Mouse (Mus musculus): Measurements from ENCODE around the gene Frk. TPM values are rescaled to one million over a fixed set of nuclear protein-coding genes. Genes with fewer than 3 reads are reported as not detected.
"Not testable (repeated sequence)": the region's sequence is repeated elsewhere in the genome, so short reads cannot be mapped to it uniquely, and the experiment has no call there.

The Frk gene
- polyA plus RNA-seq, 1 experiment from 2014 or later = 10.2 TPM

DNA sequence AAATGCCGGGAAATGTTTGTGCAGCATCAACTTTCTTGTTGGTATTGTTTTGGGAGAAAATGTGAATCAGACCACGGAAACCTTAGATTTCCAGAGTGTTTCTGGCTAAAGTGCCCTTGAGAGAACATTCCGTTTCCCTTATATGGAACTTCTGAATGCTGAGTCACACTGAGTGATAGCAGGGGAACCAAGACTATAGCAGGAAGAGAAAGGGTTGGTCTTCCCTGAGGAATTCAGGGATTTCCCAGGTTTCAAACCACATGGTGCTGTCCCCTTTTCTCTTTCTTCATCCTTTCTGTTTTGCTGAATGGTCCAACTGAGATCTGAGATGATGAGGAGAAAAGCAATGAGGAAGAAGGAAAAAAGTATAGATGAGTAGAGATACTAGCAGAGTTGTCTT is 135.3 kb downstream of the Frk start:
- Histone ChIP-seq H3K9me3 (no peaks in the 10 kb centered on the region), H3K4me1 (no peaks in the 10 kb centered on the region), H3K4me2 (no peak overlapping the region), H3K9ac (no peak overlapping the region), H3K27ac (no peak overlapping the region), H3K36me3 (no peaks in the 10 kb centered on the region), H3K27me3 (no peaks in the 10 kb centered on the region), H3K4me3 (no peak overlapping the region)
- 51% methylated on average over 3 of the region's 3 CpGs for WGBS
- ATAC-seq (ENCODE audit: borderline replicate concordance, extremely low read depth, low FRiP score, low TSS enrichment) = no peak

DNA sequence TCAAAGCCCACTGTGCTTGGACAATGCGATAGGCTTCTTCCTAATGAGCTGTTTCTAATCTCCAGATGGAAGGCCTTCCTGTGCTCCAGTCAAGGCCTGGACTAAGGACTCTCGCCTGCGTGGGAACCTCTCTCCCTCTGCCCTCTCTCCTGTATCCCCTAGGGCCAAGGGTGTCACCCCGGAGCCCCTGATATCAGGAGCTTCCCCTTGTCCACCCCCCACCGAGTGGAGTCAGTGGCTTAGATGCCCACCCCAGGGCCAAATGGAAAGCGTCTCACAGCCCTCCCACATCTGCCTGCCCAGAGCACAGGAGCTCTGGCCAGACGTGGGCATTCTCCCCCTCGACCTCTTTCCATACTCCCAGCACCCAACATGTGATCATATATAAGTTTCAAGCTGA is 137.3 kb downstream of the Frk start:
- WGBS = 83% methylated on average over 8 of the region's 8 CpGs
- H3K27ac ChIP-seq; H3K4me2 ChIP-seq; H3K9ac ChIP-seq; H3K36me3 ChIP-seq; ATAC-seq (ENCODE audit: borderline replicate concordance, extremely low read depth, low FRiP score, low TSS enrichment); H3K4me1 ChIP-seq; H3K9me3 ChIP-seq; H3K27me3 ChIP-seq; H3K4me3 ChIP-seq: not testable (repeated sequence)

DNA sequence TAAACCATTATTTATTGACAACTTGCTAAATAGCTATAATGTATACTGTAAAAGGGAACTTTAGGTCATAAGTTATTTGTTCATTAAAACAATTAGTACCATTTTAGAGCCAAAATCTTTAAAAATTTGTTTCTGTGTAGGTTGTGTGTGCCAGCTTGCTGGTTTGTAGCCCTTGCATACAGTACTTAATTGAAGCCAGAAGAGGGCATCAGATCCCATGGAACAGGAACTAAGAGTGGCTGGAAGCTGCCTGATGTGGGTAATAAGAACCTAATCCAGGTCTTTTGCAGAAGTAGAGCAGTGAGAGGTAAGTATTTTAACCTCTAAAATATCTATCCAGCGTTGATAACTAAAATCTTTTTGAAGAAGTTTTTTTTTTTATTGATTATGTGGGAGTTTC is 155.0 kb downstream of the Frk start:
- Histone ChIP-seq H3K27ac (no peak overlapping the region), H3K9me3 (no peaks in the 10 kb centered on the region), H3K4me3 (no peak overlapping the region), H3K4me1 (no peaks in the 10 kb centered on the region), H3K36me3 (no peaks in the 10 kb centered on the region), H3K27me3 (no peaks in the 10 kb centered on the region), H3K9ac (no peak overlapping the region), H3K4me2 (no peak overlapping the region)
- ATAC-seq (ENCODE audit: borderline replicate concordance, extremely low read depth, low FRiP score, low TSS enrichment) = no peak
- WGBS = 47% methylated on average over 1 of the region's 1 CpGs

Other genes with a start within 250 kb of the Frk start
- gene Tspyl1, start 201.2 kb upstream of the Frk start, polyA plus RNA-seq (2015; fragmentation: Nextera tagmentation; extraction: Ambion mirVana) = 67.6 and 69.8 TPM in 2 replicates
- gene Tspyl4, start 186.0 kb upstream of the Frk start, polyA plus RNA-seq (2015; fragmentation: Nextera tagmentation; extraction: Ambion mirVana) = 8.7 and 9.2 TPM in 2 replicates
- gene Col10a1, start 93.4 kb upstream of the Frk start, polyA plus RNA-seq (2015; fragmentation: Nextera tagmentation; extraction: Ambion mirVana) = 0.19 and 0.22 TPM in 2 replicates
- 10.3 and 12.2 TPM in 2 replicates for gene Nt5dc1, start 64.8 kb upstream of the Frk start, polyA plus RNA-seq (2015; fragmentation: Nextera tagmentation; extraction: Ambion mirVana)

Measured in lung, embryonic 15.5 days (tissue).